Mouse (Mus musculus) heart, postnatal 0 days (tissue): ENCODE data around the gene Cdh16. TPM values are rescaled to one million over a fixed set of nuclear protein-coding genes. Genes with fewer than 3 reads are reported as not detected.

Source experiments
- ATAC-seq: fragments of 200-750 bp; cut with Nextera tagmentation; 2 replicates; pipeline ENCODE4 v1.8.0; 2017; ENCODE audit warnings: low read depth, moderate number of reproducible peaks, moderate library complexity; ENCODE audit not compliant: insufficient read depth
- DNase-seq: peaks from one replicate; pipeline ENCODE4 v3.0.0-alpha.2; 2016; ENCODE audit warnings: low spot score
- H3K27ac ChIP-seq: fragments of 300-500 bp; sonication (generic); 2 replicates; pipeline ENCODE4 v1.5.1; 2014; ENCODE audit warnings: low read depth, mild to moderate bottlenecking
- H3K27me3 ChIP-seq: fragments of 300-500 bp; sonication (generic); 2 replicates; pipeline ENCODE4 v1.6.1; 2014; ENCODE audit warnings: low read length, mixed read lengths; ENCODE audit not compliant: control insufficient read depth, insufficient read depth
- H3K36me3 ChIP-seq: fragments of 300-500 bp; sonication (generic); replicated peaks from 2 replicates; pipeline ENCODE4 v1.6.1; 2014; ENCODE audit warnings: low read length, mixed read lengths; ENCODE audit not compliant: control insufficient read depth, insufficient read depth
- H3K4me1 ChIP-seq: fragments of 300-500 bp; sonication (generic); 2 replicates; pipeline ENCODE4 v1.6.1; 2014; ENCODE audit warnings: antibody characterized with exemption; ENCODE audit not compliant: control insufficient read depth, insufficient read depth
- H3K4me2 ChIP-seq: fragments of 300-500 bp; sonication (generic); 2 replicates; pipeline ENCODE4 v1.6.1; 2014; ENCODE audit warnings: low read depth, mild to moderate bottlenecking, low read length, moderate library complexity
- H3K4me3 ChIP-seq: fragments of 300-500 bp; sonication (generic); 2 replicates; pipeline ENCODE4 v1.5.1; 2014; ENCODE audit warnings: low read depth, low read length
- H3K9ac ChIP-seq: fragments of 300-500 bp; sonication (generic); replicated peaks from 2 replicates; pipeline ENCODE4 v1.6.1; 2014; ENCODE audit warnings: low read depth, low read length, mixed read lengths
- H3K9me3 ChIP-seq: fragments of 300-500 bp; sonication (generic); replicated peaks from 2 replicates; pipeline ENCODE4 v1.6.1; 2016; ENCODE audit warnings: low read length; ENCODE audit not compliant: control insufficient read depth
- CTCF ChIP-seq: IDR thresholded peaks from 2 replicates; pipeline ENCODE4 v1.5.1; 2016; ENCODE audit warnings: antibody characterized with exemption, control low read depth, low read depth
- EP300 ChIP-seq: IDR thresholded peaks from 2 replicates; pipeline ENCODE4 v1.6.1; 2016; ENCODE audit warnings: antibody characterized with exemption, low read depth
- whole genome bisulfite sequencing: fragments of 180-500 bp; shearing (Covaris S2); extraction: QIAGEN DNeasy Blood & Tissue Kit; methylation state at CpG from one replicate; pipeline ENCODE4 v1.1.7; 2014; 5-methylcytosine and 5-hydroxymethylcytosine counted together
- polyA plus RNA-seq: library from polyadenylated mRNA; unstranded; fragments of >200 nt; fragmentation: Nextera tagmentation; extraction: Ambion mirVana; gene quantifications from 2 replicates; pipeline ENCODE4 v1.2.1, GENCODE M21; 2015
- total RNA-seq: library from RNA; depleted of rRNA; stranded (reverse); fragments of >200 nt; gene quantifications from 2 replicates; pipeline ENCODE4 v1.2.3, GENCODE M21; 2014; ENCODE audit warnings: low replicate concordance

The Cdh16 gene
- total and polyA plus RNA-seq, 2 experiments from 2014 or later, result 8.9 to 11.4 TPM

- Histone ChIP-seq H3K4me1 (peaks cover 31% of the 10 kb centered on the region), H3K4me3 (no peak overlapping the region), H3K9me3 (no peaks in the 10 kb centered on the region), H3K27ac (peak overlapping the region; percentile 65), H3K27me3 (no peaks in the 10 kb centered on the region), H3K4me2 (no peak overlapping the region), H3K9ac (no peak overlapping the region), H3K36me3 (peaks cover 32% of the 10 kb centered on the region)
- DNase-seq (peak; percentile 30), ATAC-seq (no peak)
- no peak for TF ChIP-seq EP300
- no peak for TF ChIP-seq CTCF
- 35% methylated on average over 9 of the region's 9 CpGs for WGBS
Observed at GRCm38 (mm10) chr8:104633156-104633744, 9.1 kb upstream of the Cdh16 start.

GRCm38 (mm10) chr8:104632486-104632885, 8.3 kb upstream of the Cdh16 start:
- H3K36me3 ChIP-seq, result peaks cover 32% of the 10 kb centered on the region
- 50% methylated on average over 6 of the region's 6 CpGs for WGBS
- H3K4me1 ChIP-seq, result peaks cover 35% of the 10 kb centered on the region
- peak overlapping the region; percentile 67 for H3K4me2 ChIP-seq
- H3K27me3 ChIP-seq, result no peaks in the 10 kb centered on the region
- DNase-seq (peak; percentile 5), ATAC-seq (no peak)
- no peak overlapping the region for H3K9ac ChIP-seq
- no peak overlapping the region for H3K4me3 ChIP-seq
- no peaks in the 10 kb centered on the region for H3K9me3 ChIP-seq
- TF ChIP-seq CTCF, result no peak
- no peak for TF ChIP-seq EP300
- peak overlapping the region; percentile 90 for H3K27ac ChIP-seq

GRCm38 (mm10) chr8:104631975-104632374, 7.8 kb upstream of the Cdh16 start:
- Histone ChIP-seq H3K9me3 (no peaks in the 10 kb centered on the region), H3K4me3 (peak overlapping the region; percentile 63), H3K4me2 (peak overlapping the region; percentile 67), H3K36me3 (peaks cover 27% of the 10 kb centered on the region), H3K27ac (peak overlapping the region; percentile 90), H3K9ac (peak overlapping the region; percentile 7; the same call in 1 of the 2 replicates), H3K4me1 (peaks cover 38% of the 10 kb centered on the region), H3K27me3 (no peaks in the 10 kb centered on the region)
- TF ChIP-seq EP300, result no peak
- no peak for TF ChIP-seq CTCF
- ATAC-seq, result no peak
- peak; percentile 7 for DNase-seq
- WGBS, result 16% methylated on average over 5 of the region's 5 CpGs

GRCm38 (mm10) chr8:104630981-104631663, 6.9 kb upstream of the Cdh16 start, which contains the start of gene Rrad:
Rrad (minus strand) TSS chr8:104631327.
- Histone ChIP-seq H3K27ac (peak within 1 kb of the TSS; percentile 90), H3K4me3 (peak within 1 kb of the TSS; percentile 63), H3K9me3 (no peaks in the 10 kb centered on the region), H3K27me3 (no peaks in the 10 kb centered on the region), H3K9ac (peak within 1 kb of the TSS; percentile 77), H3K36me3 (peaks cover 24% of the 10 kb centered on the region), H3K4me2 (peak within 1 kb of the TSS; percentile 67), H3K4me1 (peaks cover 38% of the 10 kb centered on the region)
- TF ChIP-seq EP300 (0 out of 2 replicates have a peak, but pooled peaks have one; percentile 22), CTCF (no peak)
- WGBS, result 2% methylated on average over 28 of the region's 28 CpGs
- peak; percentile 77 for ATAC-seq
- DNase-seq, result peak; percentile 87

- 1% methylated on average over 36 of the region's 36 CpGs for WGBS
- Histone ChIP-seq H3K4me3 (peak overlapping the region; percentile 63), H3K9ac (peak overlapping the region; percentile 77), H3K4me1 (peaks cover 38% of the 10 kb centered on the region), H3K27ac (peak overlapping the region; percentile 90), H3K36me3 (peaks cover 18% of the 10 kb centered on the region), H3K9me3 (no peaks in the 10 kb centered on the region), H3K4me2 (peak overlapping the region; percentile 67), H3K27me3 (no peaks in the 10 kb centered on the region)
- no peak; the same call in 1 of the 2 replicates for TF ChIP-seq CTCF
- no peak for TF ChIP-seq EP300
- DNase-seq (peak; percentile 42), ATAC-seq (no peak)
Observed at GRCm38 (mm10) chr8:104630574-104630973, 6.4 kb upstream of the Cdh16 start.
